Mouse (Mus musculus): ENCODE measurements at regions not wholly inside any gene's neighbourhood (a gene's known extent, or its start where the extent isn't known, plus 50 kb on each side); places are given as distances from the start of the nearest gene placed in this dataset.

- TF ChIP-seq CTCF (IDR thresholded peaks at IDR 0.05; ENCODE audit: low read depth, low read length): no peak
- no peak for TF ChIP-seq POLR2A (IDR thresholded peaks at IDR 0.05; ENCODE audit: extremely low read depth, insufficient read depth, low read length)
These were observed 372.5 kb upstream of the Intu start for GRCm38 (mm10) chr3:40158631-40159030.

Data from liver, adult 2 months (tissue).